Mouse (Mus musculus) retina, postnatal 1 day (tissue): ENCODE data around the gene Stk32b.

Experiments used
- DNase-seq: peaks from one replicate; pipeline ENCODE4 v3.0.0-alpha.2; 2012

The Stk32b gene

GRCm38 (mm10) chr5:37657741-37658140 is 59.2 kb downstream of the Stk32b start:
- no peak for DNase-seq

GRCm38 (mm10) chr5:37655208-37655607 is 61.8 kb downstream of the Stk32b start:
- no peak for DNase-seq

GRCm38 (mm10) chr5:37650681-37651211 is 66.2 kb downstream of the Stk32b start:
- DNase-seq = no peak

- no peak for DNase-seq
Observed at GRCm38 (mm10) chr5:37650089-37650601, 66.8 kb downstream of the Stk32b start.

GRCm38 (mm10) chr5:37644082-37644481 is 72.9 kb downstream of the Stk32b start:
- DNase-seq = peak; percentile 12

GRCm38 (mm10) chr5:37642486-37642885 is 74.5 kb downstream of the Stk32b start:
- DNase-seq = no peak

GRCm38 (mm10) chr5:37634791-37635190 is 82.2 kb downstream of the Stk32b start:
- DNase-seq = no peak

GRCm38 (mm10) chr5:37627437-37628163 is 89.4 kb downstream of the Stk32b start:
- no peak for DNase-seq

- DNase-seq = no peak
Observed at GRCm38 (mm10) chr5:37611874-37612273, 105.1 kb downstream of the Stk32b start.

GRCm38 (mm10) chr5:37599566-37599965 is 117.4 kb downstream of the Stk32b start:
- no peak for DNase-seq

GRCm38 (mm10) chr5:37598271-37598670 is 118.7 kb downstream of the Stk32b start:
- DNase-seq = no peak

GRCm38 (mm10) chr5:37592411-37592810 is 124.6 kb downstream of the Stk32b start:
- DNase-seq = no peak

- DNase-seq = no peak
Observed at GRCm38 (mm10) chr5:37587861-37588260, 129.1 kb downstream of the Stk32b start.

- no peak for DNase-seq
Observed at GRCm38 (mm10) chr5:37586071-37586470, 130.9 kb downstream of the Stk32b start.

- DNase-seq = no peak
Observed at GRCm38 (mm10) chr5:37575427-37575826, 141.5 kb downstream of the Stk32b start.

GRCm38 (mm10) chr5:37557274-37557815 is 159.6 kb downstream of the Stk32b start:
- DNase-seq = peak; percentile 18

- DNase-seq = no peak
Observed at GRCm38 (mm10) chr5:37554231-37554630, 162.7 kb downstream of the Stk32b start.

GRCm38 (mm10) chr5:37551649-37552048 is 165.3 kb downstream of the Stk32b start:
- no peak for DNase-seq

GRCm38 (mm10) chr5:37535726-37536293 is 181.2 kb downstream of the Stk32b start:
- DNase-seq = no peak

- DNase-seq = no peak
Observed at GRCm38 (mm10) chr5:37535227-37535626, 181.7 kb downstream of the Stk32b start.

GRCm38 (mm10) chr5:37525363-37525762 is 191.6 kb downstream of the Stk32b start:
- no peak for DNase-seq

- DNase-seq = no peak
Observed at GRCm38 (mm10) chr5:37520441-37520840, 196.5 kb downstream of the Stk32b start.

- peak; percentile 49 for DNase-seq
Observed at GRCm38 (mm10) chr5:37512479-37512878, 204.5 kb downstream of the Stk32b start.
